Mouse (Mus musculus): ENCODE measurements at regions not wholly inside any gene's neighbourhood (a gene's known extent, or its start where the extent isn't known, plus 50 kb on each side); places are given as distances from the start of the nearest gene placed in this dataset.
A peak's percentile ranks its signal among the peaks of the same experiment; 100 is the strongest.

DNA sequence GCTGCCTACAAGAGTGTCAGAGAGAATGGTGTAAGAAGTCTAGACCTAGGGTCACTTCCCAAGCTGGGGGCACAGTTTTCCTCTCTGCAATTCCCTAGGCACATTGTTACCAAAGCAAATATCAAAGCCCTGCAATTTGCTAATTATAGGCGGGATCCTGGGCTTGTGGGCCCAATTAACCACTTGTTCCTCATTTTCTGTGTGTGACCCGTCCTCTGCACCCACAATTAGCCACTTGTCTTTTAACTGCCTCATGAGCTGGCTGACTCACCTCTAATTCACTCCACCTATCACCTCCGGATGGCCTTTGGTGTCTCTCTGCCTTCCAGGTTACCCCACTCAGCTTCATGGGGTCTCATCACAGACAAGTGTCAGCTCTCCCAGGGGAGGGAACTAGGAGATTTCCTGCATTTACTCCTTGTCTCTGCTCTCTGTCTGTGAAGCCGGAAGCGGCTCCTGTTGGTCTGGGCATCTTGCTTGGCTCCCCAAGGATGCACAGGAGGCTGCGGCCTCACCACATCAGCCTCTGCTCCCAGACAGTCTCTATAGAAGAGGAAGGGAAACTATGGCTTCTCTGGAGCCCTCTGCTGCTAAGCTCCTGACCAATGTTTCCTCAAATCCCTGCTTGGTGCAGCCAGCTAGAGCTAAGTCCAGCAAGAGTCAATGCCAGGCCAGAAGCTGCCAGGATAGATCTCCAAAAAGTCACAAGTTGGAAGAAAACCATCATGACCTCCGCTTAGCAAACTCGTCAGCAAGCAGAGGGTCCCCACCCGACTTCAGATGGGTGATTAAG is 73.2 kb upstream of the Hes1 start:
- no peaks in the 10 kb centered on the region for H3K27me3 ChIP-seq (ENCODE audit: control insufficient read depth, insufficient read depth, low read length)
- ATAC-seq (replicated peaks; ENCODE audit: insufficient number of reproducible peaks, low FRiP score, low TSS enrichment, low read depth) (no peak), DNase-seq (ENCODE audit: low spot score) (no peak)
- H3K9ac ChIP-seq (replicated peaks; ENCODE audit: low read length) = no peak overlapping the region
- H3K4me1 ChIP-seq (ENCODE audit: control insufficient read depth, insufficient read depth, low read length) = no peaks in the 10 kb centered on the region; the same call in 1 of the 2 replicates
- no peaks in the 10 kb centered on the region for H3K9me3 ChIP-seq (replicated peaks; ENCODE audit: control insufficient read depth, low read length)
- H3K27ac ChIP-seq (replicated peaks; ENCODE audit: low read depth, low read length) = no peak overlapping the region
- WGBS = 64% methylated on average over 9 of the region's 9 CpGs
- no peak overlapping the region for H3K4me2 ChIP-seq (ENCODE audit: low read depth, low read length)
- H3K4me3 ChIP-seq (ENCODE audit: low read depth, low read length) = no peak overlapping the region
- no peaks in the 10 kb centered on the region for H3K36me3 ChIP-seq (replicated peaks; ENCODE audit: control insufficient read depth, insufficient read depth, low read depth, low read length)

DNA sequence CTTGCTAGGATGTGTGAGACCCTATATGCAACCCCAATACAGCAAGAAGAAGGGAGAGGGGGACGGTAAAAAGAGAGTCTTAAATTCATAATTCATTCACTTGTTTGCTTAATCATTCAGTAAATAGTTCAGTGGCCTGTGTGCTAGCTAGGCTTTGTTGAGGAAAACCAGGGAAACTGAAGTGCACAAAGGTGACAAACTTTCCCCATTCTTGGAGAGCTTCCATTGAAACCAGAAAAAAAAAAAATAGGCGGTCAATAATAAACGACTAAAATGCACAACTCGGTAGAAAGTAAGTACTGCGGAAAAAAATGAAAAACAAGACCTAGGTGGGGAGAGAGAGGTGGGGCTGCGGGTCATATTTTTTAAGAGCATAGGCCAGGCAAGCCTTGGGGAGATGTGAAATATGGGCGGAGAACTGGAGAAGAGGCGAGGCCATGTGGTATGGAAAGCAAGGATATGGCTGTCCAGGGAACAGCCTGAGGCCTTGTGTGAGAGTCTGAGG is 72.3 kb upstream of the Hes1 start:
- no peak overlapping the region for H3K27ac ChIP-seq (replicated peaks; ENCODE audit: low read depth, low read length)
- H3K4me1 ChIP-seq (ENCODE audit: control insufficient read depth, insufficient read depth, low read length) = peaks cover 3% of the 10 kb centered on the region; the same call in 1 of the 2 replicates
- no peak overlapping the region for H3K4me3 ChIP-seq (ENCODE audit: low read depth, low read length)
- WGBS = 87% methylated on average over 8 of the region's 8 CpGs
- DNase-seq (ENCODE audit: low spot score) (no peak), ATAC-seq (replicated peaks; ENCODE audit: insufficient number of reproducible peaks, low FRiP score, low TSS enrichment, low read depth) (no peak)
- H3K9ac ChIP-seq (replicated peaks; ENCODE audit: low read length) = no peak overlapping the region
- no peak overlapping the region for H3K4me2 ChIP-seq (ENCODE audit: low read depth, low read length)
- H3K27me3 ChIP-seq (ENCODE audit: control insufficient read depth, insufficient read depth, low read length) = no peaks in the 10 kb centered on the region
- no peaks in the 10 kb centered on the region for H3K9me3 ChIP-seq (replicated peaks; ENCODE audit: control insufficient read depth, low read length)
- no peaks in the 10 kb centered on the region for H3K36me3 ChIP-seq (replicated peaks; ENCODE audit: control insufficient read depth, insufficient read depth, low read depth, low read length)

DNA sequence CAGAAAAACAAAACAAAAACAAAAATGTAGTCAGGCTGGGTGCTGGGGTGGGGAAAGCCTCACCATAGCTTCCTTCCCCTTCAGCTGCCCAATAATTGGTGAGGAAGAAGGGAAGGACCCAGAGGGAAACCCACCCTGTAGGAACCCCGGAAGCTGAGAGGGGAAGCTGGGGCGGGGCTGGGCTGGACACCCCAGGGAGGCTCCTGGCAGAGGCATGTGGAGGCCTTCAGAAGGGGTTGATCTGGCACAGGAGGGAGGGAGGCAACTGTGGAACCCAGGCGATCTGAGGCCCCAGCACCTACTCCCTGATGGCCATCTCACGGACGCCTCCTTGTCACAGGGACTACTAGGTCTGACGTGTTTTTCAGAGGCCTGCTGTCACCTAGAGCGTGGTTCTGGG is 71.1 kb upstream of the Hes1 start:
- Histone ChIP-seq H3K4me3 (ENCODE audit: low read depth, low read length) (no peak overlapping the region), H3K27me3 (ENCODE audit: control insufficient read depth, insufficient read depth, low read length) (no peaks in the 10 kb centered on the region), H3K4me2 (ENCODE audit: low read depth, low read length) (no peak overlapping the region), H3K27ac (replicated peaks; ENCODE audit: low read depth, low read length) (no peak overlapping the region), H3K9ac (replicated peaks; ENCODE audit: low read length) (no peak overlapping the region), H3K36me3 (replicated peaks; ENCODE audit: control insufficient read depth, insufficient read depth, low read depth, low read length) (no peaks in the 10 kb centered on the region), H3K4me1 (ENCODE audit: control insufficient read depth, insufficient read depth, low read length) (peaks cover 3% of the 10 kb centered on the region; the same call in 1 of the 2 replicates), H3K9me3 (replicated peaks; ENCODE audit: control insufficient read depth, low read length) (no peaks in the 10 kb centered on the region)
- 77% methylated on average over 7 of the region's 7 CpGs for WGBS
- DNase-seq (ENCODE audit: low spot score) (no peak), ATAC-seq (replicated peaks; ENCODE audit: insufficient number of reproducible peaks, low FRiP score, low TSS enrichment, low read depth) (no peak)

DNA sequence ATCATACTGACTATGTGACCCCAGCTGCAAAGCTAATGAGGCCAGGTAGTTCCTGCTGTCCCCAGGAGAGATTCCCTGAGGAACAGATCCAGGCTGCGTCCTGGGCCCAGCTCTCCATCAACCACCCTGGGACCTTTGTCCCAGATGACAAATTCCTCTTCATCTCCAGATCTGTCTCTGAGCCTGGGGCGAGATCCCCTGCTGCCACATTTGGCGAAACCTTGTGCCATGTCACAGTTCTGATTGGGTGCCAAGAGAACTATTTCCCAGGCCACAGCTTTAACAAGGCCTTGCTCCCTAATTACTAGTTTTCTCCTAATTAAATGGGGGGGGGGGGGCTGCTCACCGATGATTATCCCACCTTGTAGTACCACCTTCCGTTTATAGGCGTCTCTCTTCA is 70.6 kb upstream of the Hes1 start:
- ATAC-seq (replicated peaks; ENCODE audit: insufficient number of reproducible peaks, low FRiP score, low TSS enrichment, low read depth) = no peak
- no peak for DNase-seq (ENCODE audit: low spot score)
- H3K4me1 ChIP-seq (ENCODE audit: control insufficient read depth, insufficient read depth, low read length) = peaks cover 3% of the 10 kb centered on the region; the same call in 1 of the 2 replicates

DNA sequence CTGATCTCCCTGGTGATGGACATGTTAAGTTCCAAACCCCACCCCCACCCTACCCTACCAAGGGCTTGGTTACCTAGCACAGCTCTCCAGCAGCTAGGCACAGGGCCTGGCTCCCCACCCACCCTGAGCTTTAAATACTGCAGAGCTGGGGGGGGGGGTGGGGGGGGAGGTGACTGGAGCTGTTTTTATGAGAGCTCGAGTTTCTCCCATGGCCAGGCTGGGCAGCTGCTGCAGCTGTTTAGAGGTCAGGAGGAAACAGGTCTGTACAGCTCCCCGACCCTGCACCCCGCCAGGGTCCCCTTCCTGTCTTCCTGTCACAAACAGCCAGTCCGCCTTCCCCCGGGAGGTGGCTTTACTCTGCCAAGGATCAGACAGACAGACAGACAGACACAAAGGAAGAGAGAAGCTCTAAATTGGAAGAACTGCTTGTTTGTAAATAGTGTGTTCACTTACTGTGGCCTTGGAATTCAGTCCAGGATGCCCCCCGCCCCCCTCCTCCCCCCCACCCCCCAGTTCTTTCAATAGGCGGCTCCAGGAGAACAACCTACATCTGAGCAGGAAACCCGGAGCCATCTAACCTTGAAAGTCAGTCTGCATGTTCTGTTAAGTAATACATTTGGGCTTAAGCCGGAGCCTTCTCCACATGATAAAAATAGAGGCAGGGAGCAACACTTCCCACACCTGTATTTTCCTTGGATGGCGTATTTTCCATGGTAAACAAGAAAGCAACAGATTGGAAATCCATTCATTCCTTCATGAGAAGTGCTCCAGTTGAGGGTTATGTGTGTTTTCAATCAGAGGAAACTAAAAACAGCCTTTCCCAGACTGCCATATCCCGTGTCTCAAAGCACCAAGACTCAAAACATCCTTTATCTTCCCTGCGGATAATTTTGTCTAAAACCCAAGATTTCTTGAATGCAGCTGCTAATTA is 67.8 kb upstream of the Hes1 start:
- DNase-seq (ENCODE audit: low spot score) = peak; percentile 73
- WGBS = 15% methylated on average over 12 of the region's 12 CpGs
- Histone ChIP-seq H3K27ac (replicated peaks; ENCODE audit: low read depth, low read length) (peak overlapping the region; percentile 39), H3K27me3 (ENCODE audit: control insufficient read depth, insufficient read depth, low read length) (no peaks in the 10 kb centered on the region), H3K9ac (replicated peaks; ENCODE audit: low read length) (no peak overlapping the region), H3K4me1 (ENCODE audit: control insufficient read depth, insufficient read depth, low read length) (peaks cover 3% of the 10 kb centered on the region; the same call in 1 of the 2 replicates), H3K36me3 (replicated peaks; ENCODE audit: control insufficient read depth, insufficient read depth, low read depth, low read length) (no peaks in the 10 kb centered on the region), H3K4me2 (ENCODE audit: low read depth, low read length) (no peak overlapping the region), H3K9me3 (replicated peaks; ENCODE audit: control insufficient read depth, low read length) (no peaks in the 10 kb centered on the region), H3K4me3 (ENCODE audit: low read depth, low read length) (no peak overlapping the region)
- ATAC-seq (replicated peaks; ENCODE audit: insufficient number of reproducible peaks, low FRiP score, low TSS enrichment, low read depth) = peak; percentile 71

More for the DNA sequence above, 70.6 kb upstream of the Hes1 start:
- Histone ChIP-seq H3K9ac (replicated peaks; ENCODE audit: low read length) (no peak overlapping the region), H3K4me2 (ENCODE audit: low read depth, low read length) (no peak overlapping the region), H3K27ac (replicated peaks; ENCODE audit: low read depth, low read length) (no peak overlapping the region), H3K9me3 (replicated peaks; ENCODE audit: control insufficient read depth, low read length) (no peaks in the 10 kb centered on the region), H3K36me3 (replicated peaks; ENCODE audit: control insufficient read depth, insufficient read depth, low read depth, low read length) (no peaks in the 10 kb centered on the region), H3K4me3 (ENCODE audit: low read depth, low read length) (no peak overlapping the region), H3K27me3 (ENCODE audit: control insufficient read depth, insufficient read depth, low read length) (no peaks in the 10 kb centered on the region)
- WGBS = 69% methylated on average over 6 of the region's 6 CpGs

DNA sequence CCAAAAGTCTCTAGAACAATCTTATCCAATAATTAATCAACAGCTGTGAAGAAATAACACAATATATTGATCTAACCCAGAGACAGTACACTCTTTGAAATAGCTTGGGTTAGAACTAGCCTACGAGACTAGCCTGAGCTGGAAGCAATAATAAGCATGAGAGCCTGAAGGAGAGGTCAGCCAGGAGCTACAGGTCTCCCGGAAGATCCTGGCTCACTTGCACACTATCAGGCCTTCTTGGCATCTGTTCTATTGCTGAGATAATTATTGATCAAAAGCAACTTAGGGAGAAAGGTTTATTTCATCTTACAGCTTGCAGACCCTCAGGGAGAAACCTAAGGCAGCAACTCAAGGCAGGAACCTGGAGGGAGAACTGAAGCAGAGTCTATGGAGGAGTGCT is 64.0 kb upstream of the Hes1 start:
- H3K4me2 ChIP-seq (ENCODE audit: low read depth, low read length) = no peak overlapping the region
- ATAC-seq (replicated peaks; ENCODE audit: insufficient number of reproducible peaks, low FRiP score, low TSS enrichment, low read depth) = no peak
- H3K9me3 ChIP-seq (replicated peaks; ENCODE audit: control insufficient read depth, low read length) = no peaks in the 10 kb centered on the region
- H3K27me3 ChIP-seq (ENCODE audit: control insufficient read depth, insufficient read depth, low read length) = no peaks in the 10 kb centered on the region
- no peak overlapping the region for H3K4me3 ChIP-seq (ENCODE audit: low read depth, low read length)
- H3K27ac ChIP-seq (replicated peaks; ENCODE audit: low read depth, low read length) = no peak overlapping the region
- H3K9ac ChIP-seq (replicated peaks; ENCODE audit: low read length) = no peak overlapping the region
- 71% methylated on average over 2 of the region's 2 CpGs for WGBS
- H3K36me3 ChIP-seq (replicated peaks; ENCODE audit: control insufficient read depth, insufficient read depth, low read depth, low read length) = no peaks in the 10 kb centered on the region
- peaks cover 3% of the 10 kb centered on the region; the same call in 1 of the 2 replicates for H3K4me1 ChIP-seq (ENCODE audit: control insufficient read depth, insufficient read depth, low read length)
- no peak for DNase-seq (ENCODE audit: low spot score)

DNA sequence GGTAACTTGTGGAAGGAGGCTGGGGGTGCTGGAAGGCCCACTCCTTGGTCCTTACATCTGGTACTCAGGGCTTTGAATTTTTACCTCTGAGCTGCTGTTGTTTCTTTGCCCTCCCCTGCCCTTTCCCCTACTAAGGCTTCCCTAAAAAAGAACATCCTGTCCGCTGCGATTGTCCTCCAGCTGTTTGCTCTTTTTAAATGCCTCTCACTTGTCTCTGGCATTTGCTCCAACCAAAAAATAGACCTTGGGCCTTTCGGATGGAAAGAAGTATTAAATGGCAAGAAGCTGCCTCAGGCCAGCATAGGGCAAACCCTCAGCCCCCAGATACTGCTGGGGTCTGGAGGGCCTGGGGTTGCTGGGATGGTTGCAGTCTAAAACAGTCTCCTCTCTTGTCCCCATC is 59.1 kb upstream of the Hes1 start:
- Histone ChIP-seq H3K4me2 (ENCODE audit: low read depth, low read length) (no peak overlapping the region), H3K9ac (replicated peaks; ENCODE audit: low read length) (no peak overlapping the region), H3K9me3 (replicated peaks; ENCODE audit: control insufficient read depth, low read length) (no peaks in the 10 kb centered on the region), H3K27ac (replicated peaks; ENCODE audit: low read depth, low read length) (no peak overlapping the region), H3K4me3 (ENCODE audit: low read depth, low read length) (no peak overlapping the region), H3K4me1 (ENCODE audit: control insufficient read depth, insufficient read depth, low read length) (peaks cover 12% of the 10 kb centered on the region), H3K36me3 (replicated peaks; ENCODE audit: control insufficient read depth, insufficient read depth, low read depth, low read length) (no peaks in the 10 kb centered on the region), H3K27me3 (ENCODE audit: control insufficient read depth, insufficient read depth, low read length) (no peaks in the 10 kb centered on the region)
- no peak for DNase-seq (ENCODE audit: low spot score)
- 25% methylated on average over 3 of the region's 3 CpGs for WGBS
- no peak for ATAC-seq (replicated peaks; ENCODE audit: insufficient number of reproducible peaks, low FRiP score, low TSS enrichment, low read depth)
